Mouse (Mus musculus): Measurements from ENCODE around the gene Irgc1.

Irgc1 gene

GRCm38 (mm10) chr7:24472442-24472841 is 20.3 kb upstream of the Irgc1 start:
- DNase-seq (ENCODE audit: low read depth) = no peak

GRCm38 (mm10) chr7:24470356-24470755 is 18.3 kb upstream of the Irgc1 start:
- DNase-seq (ENCODE audit: low read depth) = peak; percentile 94

GRCm38 (mm10) chr7:24469126-24469525 is 17.0 kb upstream of the Irgc1 start:
- peak; percentile 41 for DNase-seq (ENCODE audit: low read depth)

- DNase-seq (ENCODE audit: low read depth) = no peak
These were observed 15.8 kb upstream of the Irgc1 start for GRCm38 (mm10) chr7:24467886-24468285.

- DNase-seq (ENCODE audit: low read depth) = no peak
These were observed 14.7 kb upstream of the Irgc1 start for GRCm38 (mm10) chr7:24466835-24467234.

- peak; percentile 85 for DNase-seq (ENCODE audit: low read depth)
These were observed 10.6 kb upstream of the Irgc1 start, which contains the start of gene Plaur for GRCm38 (mm10) chr7:24462388-24463319. TSS of gene Plaur (plus strand) at chr7:24462484.

GRCm38 (mm10) chr7:24461376-24462051 is 9.4 kb upstream of the Irgc1 start:
- DNase-seq (ENCODE audit: low read depth) = peak; percentile 75

- DNase-seq (ENCODE audit: low read depth) = no peak
These were observed 7.7 kb upstream of the Irgc1 start for GRCm38 (mm10) chr7:24459843-24460242.

GRCm38 (mm10) chr7:24459440-24459839 is 7.3 kb upstream of the Irgc1 start:
- DNase-seq (ENCODE audit: low read depth) = peak; percentile 48

GRCm38 (mm10) chr7:24457726-24458370 is 5.8 kb upstream of the Irgc1 start:
- DNase-seq (ENCODE audit: low read depth) = no peak

GRCm38 (mm10) chr7:24455726-24456125 is 3.6 kb upstream of the Irgc1 start:
- no peak for DNase-seq (ENCODE audit: low read depth)

GRCm38 (mm10) chr7:24454199-24454598 is 2.1 kb upstream of the Irgc1 start:
- no peak for DNase-seq (ENCODE audit: low read depth)

GRCm38 (mm10) chr7:24450585-24451017 is 1.5 kb downstream of the Irgc1 start:
- DNase-seq (ENCODE audit: low read depth) = no peak

GRCm38 (mm10) chr7:24448782-24449517 is 3.1 kb downstream of the Irgc1 start:
- peak; percentile 79 for DNase-seq (ENCODE audit: low read depth)

- no peak for DNase-seq (ENCODE audit: low read depth)
These were observed 5.3 kb downstream of the Irgc1 start for GRCm38 (mm10) chr7:24446697-24447340.

GRCm38 (mm10) chr7:24445266-24445926 is 6.7 kb downstream of the Irgc1 start:
- DNase-seq (ENCODE audit: low read depth) = no peak

GRCm38 (mm10) chr7:24442313-24442712 is 9.8 kb downstream of the Irgc1 start:
- no peak for DNase-seq (ENCODE audit: low read depth)

GRCm38 (mm10) chr7:24441785-24442184 is 10.3 kb downstream of the Irgc1 start:
- peak; percentile 85 for DNase-seq (ENCODE audit: low read depth)

GRCm38 (mm10) chr7:24439891-24440290 is 12.2 kb downstream of the Irgc1 start:
- no peak for DNase-seq (ENCODE audit: low read depth)

GRCm38 (mm10) chr7:24439191-24439590 is 12.9 kb downstream of the Irgc1 start:
- peak; percentile 59 for DNase-seq (ENCODE audit: low read depth)

- DNase-seq (ENCODE audit: low read depth) = peak; percentile 58
These were observed 14.1 kb downstream of the Irgc1 start for GRCm38 (mm10) chr7:24437981-24438380.
